Comparison of ENCODE assay signal across 9 mouse cellular contexts in genomic region chr3:95632648-95633588, GRCm38 (mm10). TPM values are rescaled to one million over a fixed set of nuclear protein-coding genes. Genes with fewer than 3 reads are reported as not detected.
DNase-seq lines count a peak whose midpoint lies in the region; ATAC-seq and TF ChIP-seq lines count a peak whose summit lies in the region.
"Had no signal": no experiment of that assay in that cellular context is flagged by ENCODE, and none has a peak within 500 bp of the region (broad histone marks: within the 10 kb centered on the region; RNA-seq: fewer than 3 reads in every experiment).

No protein-coding gene starts in this region.

- no peak overlapping the region for H3K4me2 ChIP-seq in heart, embryonic 12.5 days
- H3K4me2 ChIP-seq: midbrain, embryonic 12.5 days had no signal

- DNase-seq in heart, postnatal 10 days: no peak
- peak; percentile 78 for DNase-seq in 3T3-L1 (ENCODE audit: low read depth, low spot score)
- no peak for DNase-seq in Patski (ENCODE audit: low read depth, low spot score)
- DNase-seq in induced T-regulatory cell, adult 2 months (ENCODE audit: low read depth): peak; percentile 75
- DNase-seq in urinary bladder, adult 2 months (ENCODE audit: low spot score): no peak
- no peak for DNase-seq in layer of hippocampus, postnatal 36 days

- 65% methylated on average over 12 of the region's 12 CpGs for WGBS in heart, embryonic 12.5 days

- intact Hi-C loops in heart, postnatal 10 days (cut with DNase I): loop anchor here (1.0 to 2.0 kb wide), 2 partner anchors 43 to 140 kb away; no protein-coding TSS in a partner anchor

- peaks cover 82% of the 10 kb centered on the region for H3K36me3 ChIP-seq in heart, embryonic 12.5 days

- H3K4me1 ChIP-seq in heart, embryonic 12.5 days (replicated peaks): 0 out of 2 replicates have a peak, but pooled peaks cover 7% of the 10 kb centered on the region
- H3K4me1 ChIP-seq: midbrain, embryonic 12.5 days had no signal

- H3K9ac ChIP-seq in heart, embryonic 12.5 days: 0 out of 2 replicates have a peak overlapping the region, but pooled peaks have one; percentile 4
- H3K9ac ChIP-seq: midbrain, embryonic 12.5 days had no signal

- H3K27ac ChIP-seq in heart, embryonic 12.5 days (ENCODE audit: poor library complexity, severe bottlenecking): peak overlapping the region; percentile 10; the same call in 1 of the 2 replicates
- H3K27ac ChIP-seq: midbrain, embryonic 12.5 days had no signal

- POLR2A ChIA-PET in Patski (lab: Charles Lee): interaction anchor here (0.5 to 2.1 kb wide), 8 partner anchors 9 to 186 kb away, joined by 3 to 8 read pairs (median 4); partner anchors contain the start of gene Rprd2

- CTCF ChIA-PET in Patski (lab: Charles Lee): interaction anchor here (0.8 to 2.7 kb wide), 25 partner anchors 8 to 239 kb away, joined by 3 to 28 read pairs (median 4); partner anchors contain the start of genes Adamtsl4, Ensa and Mrps21

- H3K4me3 ChIP-seq in heart, embryonic 12.5 days: no peak overlapping the region
- H3K4me3 ChIP-seq: midbrain, embryonic 12.5 days had no signal

- in situ Hi-C loops in Patski (cut with MboI; ENCODE audit: low pct_unique_long_range_greater_than_20kb): no loop called here

- no peak for TF ChIP-seq CTCF in Patski (IDR thresholded peaks at IDR 0.05)

- H3K27me3 ChIP-seq in heart, embryonic 12.5 days (replicated peaks): no peaks in the 10 kb centered on the region
- H3K27me3 ChIP-seq in Patski: no peaks in the 10 kb centered on the region
- H3K27me3 ChIP-seq: midbrain, embryonic 12.5 days had no signal

- no peak for ATAC-seq in heart, embryonic 12.5 days (ENCODE audit: insufficient number of reproducible peaks, low FRiP score)
- peak; percentile 68 for ATAC-seq in Patski
- ATAC-seq in frontal cortex, adult (ENCODE audit: low TSS enrichment): no peak

- H3K9me3 ChIP-seq in heart, embryonic 12.5 days (replicated peaks): no peaks in the 10 kb centered on the region
- H3K9me3 ChIP-seq: midbrain, embryonic 12.5 days had no signal

RNA-seq across cellular contexts. Expression of gene Ensa, which starts 8.1 kb away (rescaled TPM):
- 50.8 and 51.4 TPM in 2 replicates for polyA plus RNA-seq in heart, embryonic 12.5 days (2016; fragmentation: Nextera tagmentation; extraction: Ambion mirVana)
- total RNA-seq in heart, postnatal 10 days (2021): 10 to 100 TPM; 61.4 to 63.6 TPM
- polyA plus RNA-seq in Patski (2021): 142 TPM
- 31.6 and 45.7 TPM in 2 replicates for polyA plus RNA-seq in urinary bladder, adult 2 months (2012; rRNA removed)
- 100 to 1,000 TPM; 310 TPM for total RNA-seq in layer of hippocampus, postnatal 36 days (2021)

RNA-seq across cellular contexts. Expression of gene Mcl1, which starts 25.7 kb away (rescaled TPM):
- 65.2 and 66.9 TPM in 2 replicates for polyA plus RNA-seq in heart, embryonic 12.5 days (2016; fragmentation: Nextera tagmentation; extraction: Ambion mirVana)
- total RNA-seq in heart, postnatal 10 days (2021): 100 to 1,000 TPM; 147 to 161 TPM
- polyA plus RNA-seq in Patski (2021): 169 TPM
- 90.3 and 106 TPM in 2 replicates for polyA plus RNA-seq in urinary bladder, adult 2 months (2012; rRNA removed)
- 10 to 100 TPM; 60.8 to 61.3 TPM for total RNA-seq in layer of hippocampus, postnatal 36 days (2021)

RNA-seq across cellular contexts. Expression of gene Golph3l, which starts 44.2 kb away (rescaled TPM):
- 24.1 and 25.1 TPM in 2 replicates for polyA plus RNA-seq in heart, embryonic 12.5 days (2016; fragmentation: Nextera tagmentation; extraction: Ambion mirVana)
- 10 to 100 TPM; 20.1 to 23.0 TPM for total RNA-seq in heart, postnatal 10 days (2021)
- polyA plus RNA-seq in Patski (2021): 46.9 TPM
- 26.8 and 29.3 TPM in 2 replicates for polyA plus RNA-seq in urinary bladder, adult 2 months (2012; rRNA removed)
- total RNA-seq in layer of hippocampus, postnatal 36 days (2021): 10 to 100 TPM; 26.3 to 26.4 TPM

RNA-seq across cellular contexts. Expression of gene Adamtsl4, which starts 54.8 kb away (rescaled TPM):
- 4.3 and 4.9 TPM in 2 replicates for polyA plus RNA-seq in heart, embryonic 12.5 days (2016; fragmentation: Nextera tagmentation; extraction: Ambion mirVana)
- 10 to 100 TPM; 32.2 to 37.4 TPM for total RNA-seq in heart, postnatal 10 days (2021)
- 39.5 TPM for polyA plus RNA-seq in Patski (2021)
- 52.4 and 58.8 TPM in 2 replicates for polyA plus RNA-seq in urinary bladder, adult 2 months (2012; rRNA removed)
- total RNA-seq in layer of hippocampus, postnatal 36 days (2021): 1 to 10 TPM; 5.0 to 5.1 TPM

Comparison
In these comparisons a context has a peak if more than half of its experiments do, and no peak if none do; other contexts are left out.
1. DNase-seq: peak in 3T3-L1 (single experiment) and induced T-regulatory cell, adult 2 months (single experiment); none in heart, postnatal 10 days (0 of 2), Patski (single experiment), urinary bladder, adult 2 months (single experiment) and layer of hippocampus, postnatal 36 days (0 of 2).